Mouse (Mus musculus) heart, adult 2 months (tissue): Measurements from ENCODE around the gene Gria2. TPM values are rescaled to one million over a fixed set of nuclear protein-coding genes. Genes with fewer than 3 reads are reported as not detected.

Source experiments
- DNase-seq, 2 experiments: peaks; one replicate each; pipeline ENCODE4 v3.0.0; 2021
- H3K27ac ChIP-seq: fragments of 200-600 bp; 2 replicates; pipeline ENCODE4 v1.8.1; 2022
- H3K27me3 ChIP-seq: fragments of 200-500 bp; 2 replicates; pipeline ENCODE4 v1.6.1; 2012; ENCODE audit warnings: mild to moderate bottlenecking, low read length, inconsistent platforms, mixed read lengths; ENCODE audit not compliant: control insufficient read depth, insufficient read depth
- H3K36me3 ChIP-seq: fragments of 200-500 bp; 2 replicates; pipeline ENCODE4 v1.6.1; 2012; ENCODE audit warnings: low read length, inconsistent platforms; ENCODE audit not compliant: control insufficient read depth, insufficient read depth
- H3K4me1 ChIP-seq: fragments of 200-500 bp; 2 replicates; pipeline ENCODE4 v1.6.1; 2011; ENCODE audit warnings: low read length; ENCODE audit not compliant: control insufficient read depth, insufficient read depth
- H3K4me3 ChIP-seq: fragments of 200-600 bp; 2 replicates; pipeline ENCODE4 v1.8.1; 2022
- H3K79me2 ChIP-seq: fragments of 200-500 bp; replicated peaks from 2 replicates; pipeline ENCODE4 v1.6.1; 2012; ENCODE audit warnings: mild to moderate bottlenecking, inconsistent platforms, low read length, moderate library complexity, mixed read lengths; ENCODE audit not compliant: control insufficient read depth, insufficient read depth
- H3K9ac ChIP-seq: fragments of 200-500 bp; 2 replicates; pipeline ENCODE4 v1.6.1; 2012; ENCODE audit warnings: low read depth, mild to moderate bottlenecking, control low read depth, inconsistent platforms, low read length, mixed read lengths
- CTCF ChIP-seq: fragments of 200-600 bp; IDR thresholded peaks from 2 replicates; pipeline ENCODE4 v1.8.1; 2022; ENCODE audit warnings: antibody characterized with exemption, mild to moderate bottlenecking, moderate library complexity
- EP300 ChIP-seq: fragments of 200-500 bp; IDR thresholded peaks from 2 replicates; pipeline ENCODE4 v1.6.1; 2011; ENCODE audit warnings: low read depth, low read length, control low read depth; ENCODE audit not compliant: insufficient read depth
- POLR2A ChIP-seq: fragments of 200-500 bp; IDR thresholded peaks from 2 replicates; pipeline ENCODE4 v1.6.1; 2011; ENCODE audit warnings: mild to moderate bottlenecking, low read depth, low read length, control low read depth; ENCODE audit not compliant: insufficient read depth
- WGBS: fragments of 180-500 bp; shearing (Covaris S2); methylation state at CpG from one replicate; pipeline ENCODE4 v1.1.7; 2018; 5-methylcytosine and 5-hydroxymethylcytosine counted together
- intact Hi-C: fragments of 180-260 bp; cut with DNase I; formaldehyde crosslinking; loops from one replicate; pipeline ENCODE4 v1.15.1; 2025
- polyA plus RNA-seq: library from polyadenylated mRNA; depleted of rRNA; stranded (reverse); fragments of >200 nt; gene quantifications from 2 replicates; pipeline ENCODE4 v1.2.3, GENCODE M21; 2012
- total RNA-seq, 2 experiments: library from RNA; stranded (reverse); gene quantifications; 2 replicates each; pipeline ENCODE4 v1.2.3; 2021

Gria2 gene
- total and polyA plus RNA-seq, 3 experiments, result 0.09 TPM; not detected in 2

- WGBS, result 81% methylated on average over 1 of the region's 1 CpGs
- Histone ChIP-seq H3K4me1 (no peaks in the 10 kb centered on the region), H3K27ac (no peak overlapping the region), H3K27me3 (no peaks in the 10 kb centered on the region), H3K4me3 (no peak overlapping the region), H3K9ac (no peak overlapping the region), H3K36me3 (no peaks in the 10 kb centered on the region), H3K79me2 (no peaks in the 10 kb centered on the region)
- DNase-seq, result no peak
- TF ChIP-seq POLR2A (no peak), CTCF (no peak), EP300 (no peak)
- intact Hi-C loops, result no loop called here
Observed at GRCm38 (mm10) chr3:80818619-80819018, 16.0 kb upstream of the Gria2 start.

- DNase-seq, result no peak
- Histone ChIP-seq H3K27me3 (no peaks in the 10 kb centered on the region), H3K27ac (no peak overlapping the region), H3K79me2 (no peaks in the 10 kb centered on the region), H3K9ac (no peak overlapping the region), H3K4me3 (no peak overlapping the region), H3K4me1 (no peaks in the 10 kb centered on the region), H3K36me3 (no peaks in the 10 kb centered on the region)
- TF ChIP-seq EP300 (no peak), CTCF (no peak), POLR2A (no peak)
- intact Hi-C loops, result no loop called here
Observed at GRCm38 (mm10) chr3:80813734-80814133, 11.1 kb upstream of the Gria2 start.

- Histone ChIP-seq H3K36me3 (no peaks in the 10 kb centered on the region), H3K4me1 (no peaks in the 10 kb centered on the region), H3K27me3 (no peaks in the 10 kb centered on the region), H3K4me3 (no peak overlapping the region), H3K27ac (no peak overlapping the region), H3K9ac (no peak overlapping the region), H3K79me2 (no peaks in the 10 kb centered on the region)
- 62% methylated on average over 3 of the region's 3 CpGs for WGBS
- no peak for TF ChIP-seq POLR2A
- TF ChIP-seq CTCF, result no peak
- TF ChIP-seq EP300, result no peak
- intact Hi-C loops, result no loop called here
- DNase-seq, result no peak
Observed at GRCm38 (mm10) chr3:80812237-80812636, 9.6 kb upstream of the Gria2 start.

GRCm38 (mm10) chr3:80805327-80805726 lies 2.7 kb upstream of the Gria2 start:
- H3K4me1 ChIP-seq, result no peaks in the 10 kb centered on the region
- no peaks in the 10 kb centered on the region for H3K36me3 ChIP-seq
- H3K9ac ChIP-seq, result no peak overlapping the region
- H3K79me2 ChIP-seq, result no peaks in the 10 kb centered on the region
- H3K27ac ChIP-seq, result no peak overlapping the region
- H3K4me3 ChIP-seq, result no peak overlapping the region
- 2% methylated on average over 1 of the region's 1 CpGs for WGBS
- DNase-seq, result no peak
- intact Hi-C loops, result loop anchor here (5.0 kb wide), 1 partner anchor 723 kb away; no protein-coding TSS in a partner anchor
- H3K27me3 ChIP-seq, result peaks cover 6% of the 10 kb centered on the region
- TF ChIP-seq CTCF (peak; percentile 58), POLR2A (no peak)

- Histone ChIP-seq H3K4me3 (no peak overlapping the region), H3K79me2 (no peaks in the 10 kb centered on the region), H3K27ac (no peak overlapping the region), H3K27me3 (peaks cover 6% of the 10 kb centered on the region), H3K9ac (no peak overlapping the region), H3K36me3 (no peaks in the 10 kb centered on the region), H3K4me1 (no peaks in the 10 kb centered on the region)
- no peak for TF ChIP-seq CTCF
- no peak for TF ChIP-seq EP300
- TF ChIP-seq POLR2A, result no peak
- intact Hi-C loops, result no loop called here
- no peak for DNase-seq
- WGBS, result 69% methylated on average over 1 of the region's 1 CpGs
Observed at GRCm38 (mm10) chr3:80803811-80804210, 1.2 kb upstream of the Gria2 start.

- H3K79me2 ChIP-seq, result no peaks in the 10 kb centered on the region
- TF ChIP-seq CTCF (no peak), EP300 (no peak), POLR2A (no peak)
- 60% methylated on average over 8 of the region's 8 CpGs for WGBS
- intact Hi-C loops, result no loop called here
- peaks cover 6% of the 10 kb centered on the region for H3K27me3 ChIP-seq
- H3K4me3 ChIP-seq, result no peak overlapping the region
- H3K36me3 ChIP-seq, result no peaks in the 10 kb centered on the region
- no peak for DNase-seq
- H3K9ac ChIP-seq, result no peak overlapping the region
- H3K4me1 ChIP-seq, result no peaks in the 10 kb centered on the region
- H3K27ac ChIP-seq, result no peak overlapping the region
Observed at GRCm38 (mm10) chr3:80803211-80803610, 576 bp upstream of the Gria2 start.

- no peak overlapping the region for H3K9ac ChIP-seq
- DNase-seq, result no peak
- no peaks in the 10 kb centered on the region for H3K79me2 ChIP-seq
- intact Hi-C loops, result no loop called here
- no peak overlapping the region for H3K4me3 ChIP-seq
- H3K4me1 ChIP-seq, result no peaks in the 10 kb centered on the region
- TF ChIP-seq POLR2A (no peak), EP300 (no peak), CTCF (no peak)
- WGBS, result 17% methylated on average over 6 of the region's 6 CpGs
- no peak overlapping the region for H3K27ac ChIP-seq
- H3K27me3 ChIP-seq, result peaks cover 6% of the 10 kb centered on the region
- H3K36me3 ChIP-seq, result no peaks in the 10 kb centered on the region
Observed at GRCm38 (mm10) chr3:80801827-80802310, 766 bp downstream of the Gria2 start.
